Mouse (Mus musculus) liver, embryonic 14.5 days (tissue): Measurements from ENCODE around the gene Ppp1r9b. TPM values are rescaled to one million over a fixed set of nuclear protein-coding genes. Genes with fewer than 3 reads are reported as not detected.

Source experiments
- ATAC-seq: fragments of 200-750 bp; cut with Nextera tagmentation; 2 replicates; pipeline ENCODE4 v1.8.0; 2017; ENCODE audit warnings: moderate number of reproducible peaks, mild to moderate bottlenecking, moderate library complexity; ENCODE audit not compliant: insufficient read depth
- DNase-seq, 3 experiments: peaks; one replicate each; pipeline ENCODE4 v3.0.0-alpha.2; 2012 to 2013; ENCODE audit warnings: low read depth in 3 of 3, low spot score in 3 of 3
- H3K27ac ChIP-seq: fragments of 300-500 bp; sonication (generic); 2 replicates; pipeline ENCODE4 v1.5.1; 2014; ENCODE audit warnings: moderate library complexity, mild to moderate bottlenecking, control low read depth, inconsistent platforms
- H3K27me3 ChIP-seq: fragments of 300-500 bp; sonication (generic); 2 replicates; pipeline ENCODE4 v1.6.1; 2014; ENCODE audit warnings: mild to moderate bottlenecking, low read length, moderate library complexity; ENCODE audit not compliant: control insufficient read depth, insufficient read depth
- H3K36me3 ChIP-seq: fragments of 300-500 bp; sonication (generic); replicated peaks from 2 replicates; pipeline ENCODE4 v1.6.1; 2014; ENCODE audit warnings: low read depth; ENCODE audit not compliant: control insufficient read depth, insufficient read depth
- H3K4me1 ChIP-seq, 2 experiments: fragments of 200-500 bp in 1 of 2; fragments of 300-500 bp in 1 of 2; sonication (generic) in 1 of 2; replicated peaks; 2 replicates each; pipeline ENCODE4 v1.6.1; 2012 to 2014; ENCODE audit warnings: antibody characterized with exemption in 1 of 2, inconsistent platforms in 1 of 2, low read length in 1 of 2; ENCODE audit not compliant: control insufficient read depth in 2 of 2, insufficient read depth in 2 of 2
- H3K4me2 ChIP-seq: fragments of 300-500 bp; sonication (generic); 2 replicates; pipeline ENCODE4 v1.6.1; 2014; ENCODE audit warnings: low read depth, mild to moderate bottlenecking, control low read depth, moderate library complexity
- H3K4me3 ChIP-seq, 2 experiments: fragments of 200-500 bp in 1 of 2; fragments of 300-500 bp in 1 of 2; sonication (generic) in 1 of 2; 2 replicates each; pipeline ENCODE4 v1.5.1; 2012 to 2014; ENCODE audit warnings: low read depth in 2 of 2, low read length in 2 of 2, mild to moderate bottlenecking in 2 of 2, control low read depth in 1 of 2, inconsistent platforms in 1 of 2, moderate library complexity in 1 of 2; ENCODE audit not compliant: insufficient read depth in 1 of 2
- H3K9ac ChIP-seq: fragments of 300-500 bp; sonication (generic); replicated peaks from 2 replicates; pipeline ENCODE4 v1.6.1; 2014; ENCODE audit warnings: mild to moderate bottlenecking, control low read depth, moderate library complexity
- H3K9me3 ChIP-seq: fragments of 300-500 bp; sonication (generic); 2 replicates; pipeline ENCODE4 v1.6.1; 2016; ENCODE audit warnings: low read length, mixed read lengths; ENCODE audit not compliant: control insufficient read depth
- CTCF ChIP-seq: IDR thresholded peaks from 2 replicates; pipeline ENCODE4 v1.5.1; 2016; ENCODE audit warnings: antibody characterized with exemption, low read depth, control low read depth
- EP300 ChIP-seq: IDR thresholded peaks from 2 replicates; pipeline ENCODE4 v1.6.1; 2016; ENCODE audit warnings: antibody characterized with exemption, low read depth
- WGBS: fragments of 180-500 bp; shearing (Covaris S2); extraction: QIAGEN DNeasy Blood & Tissue Kit; methylation state at CpG from one replicate; pipeline ENCODE4 v1.1.7; 2014; ENCODE audit not compliant: insufficient replicate concordance; 5-methylcytosine and 5-hydroxymethylcytosine counted together
- polyA plus RNA-seq, 2 experiments: library from polyadenylated mRNA; depleted of rRNA in 1 of 2; stranded (reverse) in 1 of 2; unstranded in 1 of 2; fragments of >200 nt; fragmentation: Nextera tagmentation in 1 of 2; extraction: Ambion mirVana in 1 of 2; gene quantifications; 2 replicates each; pipeline versions ENCODE4 v1.2.1 to v1.2.3; 2012 to 2014

The Ppp1r9b gene
- polyA plus RNA-seq, 2 experiments: 8.8 to 14.9 TPM

- H3K4me3 ChIP-seq: peak overlapping the region; percentile 77 to 96
- peaks cover 43 to 58% of the 10 kb centered on the region in 2 experiments for H3K4me1 ChIP-seq
These were observed 1.2 kb upstream of the Ppp1r9b start for GRCm38 (mm10) chr11:94989562-94990017.

GRCm38 (mm10) chr11:94990102-94990748, 610 bp upstream of the Ppp1r9b start:
- no peak for TF ChIP-seq CTCF
- TF ChIP-seq EP300: no peak
- no peaks in the 10 kb centered on the region for H3K9me3 ChIP-seq
- H3K36me3 ChIP-seq: peaks cover 6% of the 10 kb centered on the region; the same call in 1 of the 2 replicates
- H3K4me1 ChIP-seq: peaks cover 46 to 58% of the 10 kb centered on the region in 2 experiments
- H3K27ac ChIP-seq: peak overlapping the region; percentile 61
- WGBS: 32% methylated on average over 6 of the region's 6 CpGs
- H3K4me2 ChIP-seq: peak overlapping the region; percentile 82
- H3K4me3 ChIP-seq: peak overlapping the region; percentile 77 to 96
- DNase-seq: no peak
- peak; percentile 9; the same call in 1 of the 2 replicates for ATAC-seq
- H3K9ac ChIP-seq: peak overlapping the region; percentile 96
- no peaks in the 10 kb centered on the region for H3K27me3 ChIP-seq

More at GRCm38 (mm10) chr11:94989562-94990017, 1.2 kb upstream of the Ppp1r9b start:
- DNase-seq: peak; percentile 79 to 88 (median 83)
- H3K27ac ChIP-seq: peak overlapping the region; percentile 61; the same call in 1 of the 2 replicates
- ATAC-seq: peak; percentile 55
- H3K9me3 ChIP-seq: no peaks in the 10 kb centered on the region
- peak overlapping the region; percentile 96 for H3K9ac ChIP-seq
- H3K4me2 ChIP-seq: peak overlapping the region; percentile 82
- no peaks in the 10 kb centered on the region for H3K27me3 ChIP-seq
- TF ChIP-seq EP300 (no peak), CTCF (peak; percentile 8; the same call in 1 of the 2 replicates)
- peaks cover 1% of the 10 kb centered on the region; the same call in 1 of the 2 replicates for H3K36me3 ChIP-seq
- WGBS: under 1% methylated on average over 12 of the region's 12 CpGs

GRCm38 (mm10) chr11:94991641-94992479, 1.0 kb downstream of the Ppp1r9b start:
- DNase-seq: no peak
- H3K4me3 ChIP-seq: peak overlapping the region; percentile 63 to 96
- H3K4me2 ChIP-seq: peak overlapping the region; percentile 82
- no peaks in the 10 kb centered on the region for H3K27me3 ChIP-seq
- peak; percentile 12; the same call in 1 of the 2 replicates for ATAC-seq
- H3K9ac ChIP-seq: peak overlapping the region; percentile 96
- TF ChIP-seq CTCF (no peak), EP300 (no peak)
- under 1% methylated on average over 90 of the region's 99 CpGs for WGBS
- peaks cover 12% of the 10 kb centered on the region for H3K36me3 ChIP-seq
- peaks cover 58 to 66% of the 10 kb centered on the region in 2 experiments for H3K4me1 ChIP-seq
- peak overlapping the region; percentile 66 for H3K27ac ChIP-seq
- no peaks in the 10 kb centered on the region for H3K9me3 ChIP-seq

GRCm38 (mm10) chr11:94992480-94992753, 1.6 kb downstream of the Ppp1r9b start:
- WGBS: under 1% methylated on average over 20 of the region's 20 CpGs
- H3K4me2 ChIP-seq: peak overlapping the region; percentile 82
- ATAC-seq (no peak), DNase-seq (no peak)
- TF ChIP-seq EP300 (no peak), CTCF (no peak)
- H3K4me1 ChIP-seq: peaks cover 62 to 67% of the 10 kb centered on the region in 2 experiments
- no peaks in the 10 kb centered on the region for H3K9me3 ChIP-seq
- peak overlapping the region; percentile 41 for H3K27ac ChIP-seq
- no peaks in the 10 kb centered on the region for H3K27me3 ChIP-seq
- peaks cover 13% of the 10 kb centered on the region for H3K36me3 ChIP-seq
- peak overlapping the region; percentile 63 to 96 for H3K4me3 ChIP-seq
- H3K9ac ChIP-seq: peak overlapping the region; percentile 96
